Mouse (Mus musculus) lung, adult 2 months (tissue): Measurements from ENCODE around the gene Pmch.

ENCODE experiments used
- CTCF ChIP-seq: fragments of 200-500 bp; IDR thresholded peaks from 2 replicates; pipeline ENCODE4 v1.5.1; 2011; ENCODE audit warnings: mild to moderate bottlenecking, low read length, control low read depth; ENCODE audit not compliant: insufficient read depth
- POLR2A ChIP-seq: fragments of 200-500 bp; IDR thresholded peaks from 2 replicates; pipeline ENCODE4 v1.6.1; 2011; ENCODE audit warnings: low read depth, mild to moderate bottlenecking, control low read depth, low read length, borderline replicate concordance; ENCODE audit errors: extremely low read depth

- TF ChIP-seq POLR2A (no peak), CTCF (no peak)
These were observed 36.5 kb upstream of the Pmch start for GRCm38 (mm10) chr10:88054233-88054985.
